Mouse (Mus musculus) megakaryocyte progenitor cell, adult 5-6 weeks (primary cell): ENCODE data around the gene Olfr38. TPM values are rescaled to one million over a fixed set of nuclear protein-coding genes. Genes with fewer than 3 reads are reported as not detected.

Source experiments
- ATAC-seq: replicated peaks from 2 replicates; pipeline ENCODE4 v1.8.0; 2016; ENCODE audit warnings: mild to moderate bottlenecking, moderate TSS enrichment, inconsistent platforms; ENCODE audit not compliant: poor library complexity
- total RNA-seq, 2 experiments: library from RNA; stranded (forward) in 1 of 2; stranded (reverse) in 1 of 2; fragments of 157-497, 149-512 nt in 1 of 2; fragments of 200-1000 nt in 1 of 2; gene quantifications; 2 replicates each; pipeline versions ENCODE4 v1.2.3 to v1.2.4; 2015 to 2017

Olfr38 gene
- total RNA-seq (2015): not detected in 2 replicates
- total RNA-seq (2017): not detected in 2 replicates

DNA sequence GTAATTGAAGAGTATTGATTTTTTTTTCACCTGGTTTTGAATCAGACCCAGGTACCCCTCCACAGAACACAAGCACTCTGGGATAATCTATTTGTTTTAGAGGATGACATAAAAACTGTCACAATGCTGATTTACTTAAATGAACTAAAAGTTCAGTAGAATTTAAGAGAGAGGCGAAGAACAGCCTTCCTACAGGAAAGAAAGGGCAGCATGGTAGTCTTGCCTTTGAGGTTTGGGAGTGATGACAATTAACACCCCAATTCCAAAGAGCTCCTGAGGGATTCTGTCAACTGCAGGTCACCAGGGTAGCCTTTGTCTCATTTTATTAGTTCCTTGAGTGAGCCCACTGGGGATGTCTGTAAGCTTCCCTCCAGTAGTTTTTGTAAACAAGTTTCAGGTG lies at the start of gene Olfr38:
Olfr38 (plus strand) TSS at position 301 of the 400 bp plus-strand sequence.
- no peak for ATAC-seq

GRCm38 (mm10) chr6:42709291-42710211 lies 46.7 kb upstream of the Olfr38 start, which contains the start of gene Tcaf1:
Gene Tcaf1, minus strand, starts transcription at chr6:42710088.
- ATAC-seq: no peak

DNA sequence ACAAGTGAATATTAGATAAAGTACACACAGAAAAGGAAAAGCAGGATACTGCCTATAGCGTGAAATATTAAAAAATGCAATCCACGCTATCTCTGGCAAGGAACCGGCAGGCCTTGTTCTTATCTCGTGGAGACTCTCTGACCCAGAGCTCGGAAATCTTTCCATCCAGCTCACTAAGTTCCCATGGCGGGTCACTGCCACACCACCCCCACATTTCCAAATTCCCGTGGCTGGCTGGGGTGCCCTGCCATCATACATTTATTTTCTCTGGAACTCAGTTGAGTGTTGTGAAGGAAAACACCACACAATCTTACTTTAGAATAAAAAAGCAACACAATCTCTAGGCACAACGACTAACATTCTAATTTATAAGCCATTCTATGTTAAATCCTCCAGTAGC lies 41.5 kb upstream of the Olfr38 start:
- ATAC-seq: no peak

DNA sequence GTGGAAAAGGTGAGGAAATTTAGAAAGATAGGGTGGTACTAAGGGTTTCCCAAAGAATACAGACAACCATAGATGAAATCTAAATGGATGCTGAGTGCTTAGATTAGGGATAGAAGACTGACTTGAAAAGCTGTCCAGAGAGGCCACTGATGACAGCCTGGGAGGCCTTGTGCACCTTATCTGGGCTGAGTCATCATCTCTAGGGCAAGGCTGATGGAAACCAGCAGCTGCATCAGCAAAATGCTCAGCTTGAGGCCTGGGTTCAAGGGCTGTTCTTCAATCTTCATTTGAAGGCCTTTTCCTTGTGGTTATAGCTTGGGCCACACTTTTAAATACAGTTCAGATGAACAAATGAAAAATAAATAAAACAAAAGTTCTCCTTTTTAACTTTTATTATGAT lies 38.2 kb upstream of the Olfr38 start:
- no peak for ATAC-seq

GRCm38 (mm10) chr6:42739071-42739470 lies 17.1 kb upstream of the Olfr38 start, which contains the start of gene Olfr453:
Gene Olfr453, plus strand, starts transcription at chr6:42739371.
- no peak for ATAC-seq

DNA sequence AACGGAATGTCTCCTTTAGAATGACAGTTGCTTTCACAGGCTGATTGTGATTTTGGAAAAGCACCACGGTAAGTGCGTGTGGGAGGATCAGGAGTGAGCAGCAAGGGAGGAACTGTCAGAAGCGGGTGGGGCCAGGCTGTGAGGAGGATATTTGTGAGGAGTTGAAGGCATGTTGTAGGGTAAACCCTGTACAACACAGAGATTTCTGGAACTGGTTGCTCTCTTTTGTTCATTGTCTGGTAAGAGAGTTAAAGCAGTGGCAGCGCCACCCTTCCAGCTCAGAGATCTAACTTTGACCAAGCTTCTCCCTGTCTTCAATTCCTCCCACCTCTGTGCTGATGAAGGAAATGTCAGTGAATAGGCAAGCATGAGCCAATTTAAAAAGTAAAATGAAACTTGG lies 13.9 kb upstream of the Olfr38 start:
- ATAC-seq: no peak

GRCm38 (mm10) chr6:42747846-42748245 lies 8.4 kb upstream of the Olfr38 start:
- ATAC-seq: no peak

- ATAC-seq: no peak
Observed at GRCm38 (mm10) chr6:42777066-42777465, 20.9 kb downstream of the Olfr38 start.

DNA sequence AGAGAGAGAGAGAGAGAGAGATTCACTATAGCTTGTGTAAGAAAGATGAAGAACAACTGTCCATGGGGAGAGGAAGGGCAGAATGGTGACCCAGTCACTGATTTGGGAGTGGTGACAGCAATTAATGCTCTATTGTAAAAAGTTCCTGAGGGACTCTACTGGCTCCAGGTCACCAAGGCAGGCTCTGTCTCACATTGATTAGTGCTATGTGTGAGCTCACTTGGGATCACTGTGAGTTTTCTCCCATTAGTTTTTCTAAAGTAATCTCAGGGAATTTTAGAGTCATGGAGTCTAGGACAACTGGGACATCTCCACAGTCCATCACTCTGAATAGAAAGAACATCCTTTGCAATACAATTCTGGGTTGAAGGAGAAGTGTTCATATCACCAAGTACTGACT lies 28.6 kb downstream of the Olfr38 start, which contains the start of gene Olfr452:
Olfr452 (plus strand) TSS at position 301 of the 400 bp plus-strand sequence.
- ATAC-seq: no peak

GRCm38 (mm10) chr6:42790247-42790948 lies 34.2 kb downstream of the Olfr38 start:
- ATAC-seq: peak; percentile 37; the same call in 1 of the 2 replicates

- ATAC-seq: no peak
Observed at GRCm38 (mm10) chr6:42790949-42791556, 34.8 kb downstream of the Olfr38 start.

GRCm38 (mm10) chr6:42794982-42795381 lies 38.8 kb downstream of the Olfr38 start:
- no peak for ATAC-seq

DNA sequence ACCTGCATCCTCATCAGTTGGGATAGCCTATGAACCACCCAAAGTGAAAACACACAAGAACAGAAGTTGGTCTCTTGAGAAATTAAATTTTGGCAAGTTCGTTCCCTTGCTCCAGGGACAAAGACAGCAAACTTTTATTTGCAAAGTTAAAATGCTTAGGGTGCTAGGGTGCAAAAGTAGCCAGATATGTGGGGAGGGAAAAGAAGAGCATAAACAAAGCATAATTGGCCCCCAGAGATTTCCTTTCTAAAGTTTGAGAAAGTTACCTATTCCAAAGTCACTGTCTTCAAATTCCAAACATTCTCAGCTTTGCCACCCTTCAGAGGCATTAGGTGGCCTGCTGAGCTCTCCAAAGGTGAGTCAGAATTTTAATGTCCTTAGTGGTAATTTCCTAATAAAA lies 55.4 kb downstream of the Olfr38 start, which contains the start of gene Olfr450:
Olfr450 (plus strand) TSS at position 301 of the 400 bp plus-strand sequence.
- ATAC-seq: no peak

Other genes with a start within 250 kb of the Olfr38 start
- not detected in 2 replicates for gene Olfr455, start 208.8 kb upstream of the Olfr38 start, total RNA-seq (2015)
- not detected in 2 replicates for gene Olfr455, start 208.8 kb upstream of the Olfr38 start, total RNA-seq (2017)
- gene Tcaf3, start 158.7 kb upstream of the Olfr38 start, total RNA-seq (2015): not detected in 2 replicates
- gene Tcaf3, start 158.7 kb upstream of the Olfr38 start, total RNA-seq (2017): not detected in 2 replicates
- 0.15 TPM in 1 of 2 replicates, not detected in the other for gene Tcaf2, start 111.2 kb upstream of the Olfr38 start, total RNA-seq (2015)
- 0.08 TPM in 1 of 2 replicates, not detected in the other for gene Tcaf2, start 111.2 kb upstream of the Olfr38 start, total RNA-seq (2017)
- 0.05 and 0.37 TPM in 2 replicates for gene Tcaf1, start 46.3 kb upstream of the Olfr38 start, total RNA-seq (2015)
- 0.27 and 1.4 TPM in 2 replicates for gene Tcaf1, start 46.3 kb upstream of the Olfr38 start, total RNA-seq (2017)
- not detected in 2 replicates for gene Olfr453, start 17.0 kb upstream of the Olfr38 start, total RNA-seq (2015)
- not detected in 2 replicates for gene Olfr453, start 17.0 kb upstream of the Olfr38 start, total RNA-seq (2017)
- not detected in 2 replicates for gene Olfr452, start 28.7 kb downstream of the Olfr38 start, total RNA-seq (2015)
- gene Olfr452, start 28.7 kb downstream of the Olfr38 start, total RNA-seq (2017): not detected in 2 replicates
- not detected in 2 replicates for gene Olfr450, start 55.5 kb downstream of the Olfr38 start, total RNA-seq (2015)
- not detected in 2 replicates for gene Olfr450, start 55.5 kb downstream of the Olfr38 start, total RNA-seq (2017)
- gene Olfr449, start 78.0 kb downstream of the Olfr38 start, total RNA-seq (2015): not detected in 2 replicates
- gene Olfr449, start 78.0 kb downstream of the Olfr38 start, total RNA-seq (2017): not detected in 2 replicates
- not detected in 2 replicates for gene Olfr448, start 134.0 kb downstream of the Olfr38 start, total RNA-seq (2015)
- not detected in 2 replicates for gene Olfr448, start 134.0 kb downstream of the Olfr38 start, total RNA-seq (2017)
- gene Olfr447, start 152.5 kb downstream of the Olfr38 start, total RNA-seq (2015): not detected in 2 replicates
- gene Olfr447, start 152.5 kb downstream of the Olfr38 start, total RNA-seq (2017): not detected in 2 replicates
- not detected in 2 replicates for gene Olfr446, start 165.0 kb downstream of the Olfr38 start, total RNA-seq (2015)
- not detected in 2 replicates for gene Olfr446, start 165.0 kb downstream of the Olfr38 start, total RNA-seq (2017)
- gene Olfr444, start 192.7 kb downstream of the Olfr38 start, total RNA-seq (2015): not detected in 2 replicates
- gene Olfr444, start 192.7 kb downstream of the Olfr38 start, total RNA-seq (2017): not detected in 2 replicates